Mouse (Mus musculus) neural tube, embryonic 14.5 days (tissue): ENCODE data around the gene Enho. TPM values are rescaled to one million over a fixed set of nuclear protein-coding genes. Genes with fewer than 3 reads are reported as not detected.
"Not testable (repeated sequence)": the region's sequence is repeated elsewhere in the genome, so short reads cannot be mapped to it uniquely, and the experiment has no call there.

ENCODE experiments used
- ATAC-seq: fragments of 200-750 bp; cut with Nextera tagmentation; 2 replicates; pipeline ENCODE4 v1.8.0; 2017; ENCODE audit warnings: low read depth, mild to moderate bottlenecking, moderate TSS enrichment, moderate library complexity
- H3K27ac ChIP-seq: fragments of 300-500 bp; sonication (generic); 2 replicates; pipeline ENCODE4 v1.5.1; 2014; ENCODE audit warnings: low read depth, mild to moderate bottlenecking, control low read depth, low read length, moderate library complexity, mixed read lengths
- H3K27me3 ChIP-seq: fragments of 300-500 bp; sonication (generic); 2 replicates; pipeline ENCODE4 v1.6.1; 2014; ENCODE audit warnings: low read length; ENCODE audit not compliant: control insufficient read depth, insufficient read depth
- H3K36me3 ChIP-seq: fragments of 300-500 bp; sonication (generic); 2 replicates; pipeline ENCODE4 v1.6.1; 2014; ENCODE audit warnings: low read length, mixed read lengths; ENCODE audit not compliant: control insufficient read depth, insufficient read depth
- H3K4me1 ChIP-seq: fragments of 300-500 bp; sonication (generic); 2 replicates; pipeline ENCODE4 v1.6.1; 2014; ENCODE audit warnings: low read length; ENCODE audit not compliant: control insufficient read depth, insufficient read depth
- H3K4me2 ChIP-seq: fragments of 300-500 bp; sonication (generic); 2 replicates; pipeline ENCODE4 v1.6.1; 2014; ENCODE audit warnings: mild to moderate bottlenecking, low read depth, low read length, control low read depth
- H3K4me3 ChIP-seq: fragments of 300-500 bp; sonication (generic); 2 replicates; pipeline ENCODE4 v1.5.1; 2014; ENCODE audit warnings: low read depth, low read length, control low read depth, mixed read lengths
- H3K9ac ChIP-seq: fragments of 300-500 bp; sonication (generic); replicated peaks from 2 replicates; pipeline ENCODE4 v1.6.1; 2014; ENCODE audit warnings: low read depth, mild to moderate bottlenecking, control low read depth, low read length, mixed read lengths
- H3K9me3 ChIP-seq: fragments of 300-500 bp; sonication (generic); 2 replicates; pipeline ENCODE4 v1.6.1; 2016; ENCODE audit warnings: low read length; ENCODE audit not compliant: control insufficient read depth
- WGBS: fragments of 180-500 bp; shearing (Covaris S2); extraction: QIAGEN DNeasy Blood & Tissue Kit; methylation state at CpG from one replicate; pipeline ENCODE4 v1.1.7; 2014; 5-methylcytosine and 5-hydroxymethylcytosine counted together
- polyA plus RNA-seq: library from polyadenylated mRNA; unstranded; fragments of >200 nt; fragmentation: Nextera tagmentation; extraction: Ambion mirVana; gene quantifications from 2 replicates; pipeline ENCODE4 v1.2.1, GENCODE M21; 2014

Enho gene
- 109 and 134 TPM in 2 replicates for polyA plus RNA-seq

GRCm38 (mm10) chr4:41639913-41640507 lies at the start of gene Enho:
Gene Enho, minus strand, starts transcription at chr4:41640324.
- H3K9ac ChIP-seq: peak within 1 kb of the TSS; percentile 93
- H3K4me1 ChIP-seq: peaks cover 39% of the 10 kb centered on the region
- H3K27ac ChIP-seq: peak within 1 kb of the TSS; percentile 87
- peak; percentile 93 for ATAC-seq
- peak within 1 kb of the TSS; percentile 41 for H3K4me2 ChIP-seq
- under 1% methylated on average over 61 of the region's 74 CpGs for WGBS
- no peaks in the 10 kb centered on the region for H3K27me3 ChIP-seq
- H3K36me3 ChIP-seq: no peaks in the 10 kb centered on the region
- no peaks in the 10 kb centered on the region for H3K9me3 ChIP-seq
- H3K4me3 ChIP-seq: peak within 1 kb of the TSS; percentile 71

- not testable (repeated sequence) for H3K4me3 ChIP-seq, H3K4me1 ChIP-seq, H3K9me3 ChIP-seq, H3K27ac ChIP-seq, ATAC-seq, H3K36me3 ChIP-seq, H3K9ac ChIP-seq, H3K4me2 ChIP-seq, H3K27me3 ChIP-seq
- WGBS: 35% methylated on average over 1 of the region's 1 CpGs
These were observed 48.4 kb upstream of the Enho start for GRCm38 (mm10) chr4:41688562-41688961.

GRCm38 (mm10) chr4:41685882-41686492 lies 45.9 kb upstream of the Enho start:
- not testable (repeated sequence) for H3K4me3 ChIP-seq, H3K36me3 ChIP-seq, H3K4me1 ChIP-seq, ATAC-seq, H3K9me3 ChIP-seq, H3K27ac ChIP-seq, H3K9ac ChIP-seq, H3K27me3 ChIP-seq, H3K4me2 ChIP-seq
- 12% methylated on average over 9 of the region's 10 CpGs for WGBS

- H3K9ac ChIP-seq, H3K4me3 ChIP-seq, H3K4me1 ChIP-seq, H3K4me2 ChIP-seq, H3K27me3 ChIP-seq, H3K9me3 ChIP-seq, H3K36me3 ChIP-seq, H3K27ac ChIP-seq: not testable (repeated sequence)
- ATAC-seq: peak; percentile 19; the same call in 1 of the 2 replicates
- 2% methylated on average over 14 of the region's 14 CpGs for WGBS
These were observed 44.9 kb upstream of the Enho start for GRCm38 (mm10) chr4:41684931-41685453.

GRCm38 (mm10) chr4:41684131-41684930 lies 44.2 kb upstream of the Enho start:
- peak overlapping the region; percentile 8; the same call in 1 of the 2 replicates for H3K4me2 ChIP-seq
- H3K27me3 ChIP-seq, H3K27ac ChIP-seq, H3K9me3 ChIP-seq, H3K36me3 ChIP-seq, H3K4me3 ChIP-seq, H3K4me1 ChIP-seq, H3K9ac ChIP-seq: not testable (repeated sequence)
- 3% methylated on average over 20 of the region's 27 CpGs for WGBS
- peak; percentile 47; the same call in 1 of the 2 replicates for ATAC-seq

GRCm38 (mm10) chr4:41683303-41683702 lies 43.2 kb upstream of the Enho start:
- not testable (repeated sequence) for H3K4me3 ChIP-seq, H3K4me2 ChIP-seq, H3K27me3 ChIP-seq, H3K9ac ChIP-seq, H3K9me3 ChIP-seq, H3K36me3 ChIP-seq, H3K27ac ChIP-seq
- peaks cover 11% of the 10 kb centered on the region for H3K4me1 ChIP-seq
- ATAC-seq: peak; percentile 21
- 0% methylated on average over 2 of the region's 27 CpGs for WGBS

- H3K9me3 ChIP-seq: no peaks in the 10 kb centered on the region
- no peaks in the 10 kb centered on the region for H3K36me3 ChIP-seq
- H3K4me2 ChIP-seq: no peak overlapping the region
- peaks cover 13% of the 10 kb centered on the region for H3K4me1 ChIP-seq
- H3K4me3 ChIP-seq: no peak overlapping the region
- WGBS: 24% methylated on average over 6 of the region's 6 CpGs
- no peaks in the 10 kb centered on the region for H3K27me3 ChIP-seq
- 0 out of 2 replicates have a peak overlapping the region, but pooled peaks have one; percentile 16 for H3K27ac ChIP-seq
- no peak overlapping the region for H3K9ac ChIP-seq
- no peak for ATAC-seq
These were observed 42.7 kb upstream of the Enho start for GRCm38 (mm10) chr4:41682789-41683188.

GRCm38 (mm10) chr4:41681947-41682346 lies 41.8 kb upstream of the Enho start:
- Histone ChIP-seq H3K27me3 (no peaks in the 10 kb centered on the region), H3K4me3 (no peak overlapping the region), H3K27ac (no peak overlapping the region), H3K4me2 (no peak overlapping the region), H3K36me3 (no peaks in the 10 kb centered on the region), H3K9me3 (no peaks in the 10 kb centered on the region), H3K4me1 (peaks cover 21% of the 10 kb centered on the region), H3K9ac (no peak overlapping the region)
- no peak for ATAC-seq
- 66% methylated on average over 10 of the region's 10 CpGs for WGBS

GRCm38 (mm10) chr4:41681176-41681575 lies 41.1 kb upstream of the Enho start:
- WGBS: 59% methylated on average over 4 of the region's 4 CpGs
- Histone ChIP-seq H3K9ac (no peak overlapping the region), H3K4me1 (peaks cover 27% of the 10 kb centered on the region), H3K4me3 (no peak overlapping the region), H3K27me3 (no peaks in the 10 kb centered on the region), H3K27ac (no peak overlapping the region), H3K4me2 (no peak overlapping the region), H3K9me3 (no peaks in the 10 kb centered on the region), H3K36me3 (no peaks in the 10 kb centered on the region)
- no peak for ATAC-seq
